Comparison of ENCODE assay signal across 8 mouse cellular contexts in genomic region chr15:25984067-25984733, GRCm38 (mm10). TPM values are rescaled to one million over a fixed set of nuclear protein-coding genes. Genes with fewer than 3 reads are reported as not detected.
DNase-seq lines count a peak whose midpoint lies in the region; ATAC-seq lines count a peak whose summit lies in the region.

Gene Zfp622 (plus strand): TSS chr15:25984366.

- H3K36me3 ChIP-seq in hindbrain, embryonic 14.5 days (replicated peaks; ENCODE audit: control insufficient read depth, insufficient read depth): peaks cover 24% of the 10 kb centered on the region

- H3K9ac ChIP-seq in hindbrain, embryonic 14.5 days: peak within 1 kb of the TSS; percentile 91

- H3K4me1 ChIP-seq in hindbrain, embryonic 14.5 days (replicated peaks; ENCODE audit: control insufficient read depth, insufficient read depth, low read length): peaks cover 18% of the 10 kb centered on the region

- whole genome bisulfite sequencing in hindbrain, embryonic 14.5 days: under 1% methylated on average over 57 of the region's 57 CpGs

- ATAC-seq in hindbrain, embryonic 14.5 days (ENCODE audit: low FRiP score): peak; percentile 97

- H3K4me2 ChIP-seq in hindbrain, embryonic 14.5 days (replicated peaks): peak within 1 kb of the TSS; percentile 93

- peak; percentile 100 for DNase-seq in R1 (ENCODE audit: low read depth, low spot score)
- DNase-seq in cerebellum, postnatal 25 days: peak; percentile 93 to 95
- DNase-seq in frontal cortex, postnatal 25 days (ENCODE audit: low spot score in 2 of 2): peak; percentile 81 to 90
- peak; percentile 99 for DNase-seq in hindbrain, embryonic 14.5 days (ENCODE audit: low spot score)
- peak; percentile 92 to 96 for DNase-seq in layer of hippocampus, postnatal 36 days
- DNase-seq in lung, postnatal 36 days: peak; percentile 98
- peak; percentile 99 for DNase-seq in retina, postnatal 1 day
- DNase-seq in urinary bladder, adult 18-20 months (ENCODE audit: low spot score in 2 of 2): peak; percentile 81 to 93

- H3K27ac ChIP-seq in hindbrain, embryonic 14.5 days: peak within 1 kb of the TSS; percentile 90

- no peaks in the 10 kb centered on the region for H3K27me3 ChIP-seq in hindbrain, embryonic 14.5 days (ENCODE audit: control insufficient read depth, insufficient read depth, low read length)

- peak within 1 kb of the TSS; percentile 98 for H3K4me3 ChIP-seq in hindbrain, embryonic 14.5 days (replicated peaks; ENCODE audit: low read length)

- H3K9me3 ChIP-seq in hindbrain, embryonic 14.5 days (ENCODE audit: control insufficient read depth, low read length): no peaks in the 10 kb centered on the region

RNA-seq across cellular contexts. Expression of gene Zfp622, which starts in this region (rescaled TPM):
- 37.1 and 37.4 TPM in 2 replicates for polyA plus RNA-seq in hindbrain, embryonic 14.5 days (2014; fragmentation: Nextera tagmentation; extraction: Ambion mirVana)
- 10 to 100 TPM; 41.0 to 47.9 TPM for total RNA-seq in layer of hippocampus, postnatal 36 days (2021)

Comparison
In these comparisons a context has a peak if more than half of its experiments do, and no peak if none do; other contexts are left out.
1. Peak in every context shown above with its lines: DNase-seq, ATAC-seq, H3K4me3 ChIP-seq and H3K27ac ChIP-seq.